Mouse (Mus musculus) erythroblast, embryonic 14.5 days (primary cell): Measurements from ENCODE around the gene Gm45213. TPM values are rescaled to one million over a fixed set of nuclear protein-coding genes. Genes with fewer than 3 reads are reported as not detected.

ENCODE experiments used
- H3K27me3 ChIP-seq: 2 replicates; pipeline ENCODE4 v1.6.1; 2012; ENCODE audit warnings: inconsistent platforms; ENCODE audit not compliant: control insufficient read depth
- H3K36me3 ChIP-seq: 2 replicates; pipeline ENCODE4 v1.6.1; 2012; ENCODE audit warnings: mild to moderate bottlenecking, inconsistent platforms; ENCODE audit not compliant: control insufficient read depth
- H3K4me1 ChIP-seq: 2 replicates; pipeline ENCODE4 v1.6.1; 2012; ENCODE audit warnings: inconsistent platforms; ENCODE audit not compliant: control insufficient read depth
- H3K4me3 ChIP-seq: replicated peaks from 2 replicates; pipeline ENCODE3; 2012; ENCODE audit warnings: moderate library complexity, mild to moderate bottlenecking, inconsistent platforms
- H3K9me3 ChIP-seq: 2 replicates; pipeline ENCODE4 v1.6.1; 2012; ENCODE audit warnings: low read length, inconsistent platforms, mixed read lengths; ENCODE audit not compliant: control insufficient read depth
- GATA1 ChIP-seq: IDR thresholded peaks from 2 replicates; pipeline ENCODE4 v1.6.1; 2012; ENCODE audit warnings: low read length, inconsistent platforms, mixed read lengths
- TAL1 ChIP-seq: IDR thresholded peaks from 3 replicates; pipeline ENCODE4 v1.6.1; 2012; ENCODE audit warnings: low read length, inconsistent platforms, mixed read lengths
- polyA plus RNA-seq: library from polyadenylated mRNA; stranded (reverse); fragments of >175 nt; gene quantifications from 2 replicates; pipeline ENCODE4 v1.2.3, GENCODE M21; 2012

Gene Gm45213
- polyA plus RNA-seq, 1 experiment, result not detected

DNA sequence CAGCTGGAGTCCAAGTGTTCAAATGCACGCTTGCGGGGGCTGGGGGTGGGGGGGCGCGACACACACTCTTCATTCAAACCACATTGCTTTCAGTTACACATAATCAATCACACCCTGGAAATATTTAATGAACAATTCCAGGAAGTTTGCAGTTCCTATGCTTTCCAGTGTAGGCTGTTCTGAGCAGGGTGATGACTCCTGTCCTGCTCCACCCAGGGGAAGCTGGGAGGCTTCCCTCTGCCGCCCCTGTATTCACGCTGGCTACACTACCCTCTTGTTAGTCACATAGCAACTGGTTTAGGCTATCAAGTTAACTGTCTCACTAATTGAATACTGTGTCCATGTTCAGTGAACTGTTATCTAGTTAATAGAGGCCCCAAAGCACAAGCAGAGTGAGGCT is 32.9 kb upstream of the Gm45213 start:
- Histone ChIP-seq H3K4me3 (no peak overlapping the region), H3K9me3 (no peaks in the 10 kb centered on the region), H3K4me1 (no peaks in the 10 kb centered on the region), H3K36me3 (no peaks in the 10 kb centered on the region), H3K27me3 (no peaks in the 10 kb centered on the region)
- TF ChIP-seq TAL1 (no peak), GATA1 (no peak)

DNA sequence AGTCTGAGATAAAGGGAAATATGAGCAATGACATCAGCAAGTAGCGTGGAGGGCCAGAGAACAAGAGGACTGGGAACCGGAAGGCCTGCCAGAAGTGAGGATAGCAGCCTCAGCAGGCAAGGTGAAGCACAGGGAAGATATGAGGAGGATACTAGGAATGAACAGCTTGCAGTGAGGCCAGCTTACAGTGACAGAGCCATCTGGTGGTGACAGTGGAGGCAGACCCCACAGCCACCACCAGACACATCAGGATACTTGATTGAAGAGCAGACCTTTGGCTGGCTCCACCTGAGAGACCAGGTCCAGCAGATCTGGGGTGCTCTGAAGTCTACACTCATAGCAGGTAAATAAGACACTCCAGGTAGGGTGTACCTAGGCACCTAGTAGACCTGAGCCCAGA is 15.7 kb upstream of the Gm45213 start:
- TF ChIP-seq TAL1, result no peak
- no peaks in the 10 kb centered on the region for H3K9me3 ChIP-seq
- H3K36me3 ChIP-seq, result no peaks in the 10 kb centered on the region

DNA sequence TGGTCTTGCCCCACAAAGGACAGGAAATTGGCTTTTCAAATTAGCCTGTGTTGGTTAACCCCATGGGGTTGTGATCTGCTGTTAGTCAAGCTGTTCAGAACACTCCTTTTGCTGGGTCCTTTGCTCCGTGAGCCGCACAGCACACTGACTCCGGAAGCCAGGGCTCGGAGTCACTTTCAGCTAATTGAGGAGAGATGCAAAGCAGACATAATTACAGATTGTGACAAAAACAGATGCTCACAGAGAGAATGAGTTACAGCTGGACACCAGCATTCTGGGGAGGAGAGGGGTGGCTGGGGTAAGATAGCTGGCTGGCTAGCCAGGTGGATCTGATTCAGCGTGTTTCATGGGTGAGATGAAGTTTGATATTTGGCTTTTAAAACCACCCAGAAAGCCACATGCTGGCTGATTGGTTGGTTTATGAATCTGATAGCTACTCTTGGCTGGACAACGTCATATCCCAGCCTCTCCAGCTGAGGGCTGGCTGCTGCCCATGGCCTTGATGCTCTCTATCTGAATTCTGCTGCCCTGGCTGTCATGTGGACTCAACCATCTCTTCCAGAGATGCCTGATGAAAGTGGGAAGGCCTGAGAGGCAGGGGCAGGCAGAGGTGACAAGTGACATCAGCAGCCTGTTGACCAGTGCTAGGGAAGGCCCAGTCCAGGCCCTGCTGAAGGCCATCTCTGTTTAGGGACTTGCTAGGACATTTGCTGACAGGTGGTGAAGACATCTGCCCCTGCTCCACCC is 14.5 kb upstream of the Gm45213 start:
- no peaks in the 10 kb centered on the region for H3K9me3 ChIP-seq
- no peaks in the 10 kb centered on the region for H3K36me3 ChIP-seq
- no peaks in the 10 kb centered on the region for H3K4me1 ChIP-seq
- no peak overlapping the region for H3K4me3 ChIP-seq
- no peaks in the 10 kb centered on the region for H3K27me3 ChIP-seq
- no peak for TF ChIP-seq GATA1
- no peak for TF ChIP-seq TAL1

More for the DNA sequence above, 15.7 kb upstream of the Gm45213 start:
- no peak overlapping the region for H3K4me3 ChIP-seq
- no peaks in the 10 kb centered on the region for H3K27me3 ChIP-seq
- no peaks in the 10 kb centered on the region for H3K4me1 ChIP-seq

DNA sequence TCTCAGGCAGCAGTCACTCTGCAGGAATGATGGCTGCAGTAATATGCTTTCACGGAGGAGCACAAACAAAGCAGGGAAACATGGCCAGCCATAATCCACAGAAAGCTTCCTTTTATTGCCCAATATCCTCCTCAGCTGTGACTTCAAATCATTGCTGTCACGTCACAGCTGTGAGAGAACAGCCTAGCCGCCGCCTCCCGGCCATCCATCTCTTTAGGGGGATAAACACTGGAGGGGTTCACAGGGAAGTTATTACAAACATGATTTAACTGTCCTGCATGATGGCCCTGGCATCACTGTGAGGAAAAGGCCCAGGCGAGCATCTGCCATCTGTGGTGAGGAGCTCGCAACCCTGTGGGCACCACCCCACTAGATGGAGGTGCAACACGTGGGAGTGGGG is 6.6 kb upstream of the Gm45213 start:
- peaks cover 1% of the 10 kb centered on the region; the same call in 1 of the 2 replicates for H3K4me1 ChIP-seq
- no peaks in the 10 kb centered on the region for H3K36me3 ChIP-seq
- TF ChIP-seq TAL1 (no peak), GATA1 (no peak)
- no peaks in the 10 kb centered on the region for H3K27me3 ChIP-seq
- no peaks in the 10 kb centered on the region for H3K9me3 ChIP-seq
- no peak overlapping the region for H3K4me3 ChIP-seq

DNA sequence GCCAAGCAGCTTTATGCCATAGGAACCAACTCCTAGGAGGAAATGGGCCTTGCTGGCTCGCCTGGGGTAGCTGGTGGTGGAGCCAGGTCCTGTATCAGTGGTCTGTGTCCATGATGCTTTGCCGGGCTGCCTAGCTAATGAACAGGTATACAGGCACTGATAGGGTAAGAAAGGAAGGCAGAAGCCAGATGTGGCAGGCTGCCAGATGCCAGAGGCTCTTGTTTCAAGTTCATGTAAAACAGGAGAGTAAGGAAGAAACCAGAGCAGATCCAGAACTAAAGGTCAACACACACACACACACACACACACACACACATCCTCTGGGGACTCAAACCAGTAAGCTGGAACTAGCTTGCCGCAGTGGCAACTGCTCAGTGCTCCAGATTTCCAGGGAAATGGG is 5.1 kb upstream of the Gm45213 start:
- H3K36me3 ChIP-seq, result no peaks in the 10 kb centered on the region
- no peaks in the 10 kb centered on the region for H3K27me3 ChIP-seq
- peaks cover 1% of the 10 kb centered on the region; the same call in 1 of the 2 replicates for H3K4me1 ChIP-seq
- no peaks in the 10 kb centered on the region for H3K9me3 ChIP-seq
- H3K4me3 ChIP-seq, result no peak overlapping the region
- TF ChIP-seq GATA1 (no peak), TAL1 (no peak)

DNA sequence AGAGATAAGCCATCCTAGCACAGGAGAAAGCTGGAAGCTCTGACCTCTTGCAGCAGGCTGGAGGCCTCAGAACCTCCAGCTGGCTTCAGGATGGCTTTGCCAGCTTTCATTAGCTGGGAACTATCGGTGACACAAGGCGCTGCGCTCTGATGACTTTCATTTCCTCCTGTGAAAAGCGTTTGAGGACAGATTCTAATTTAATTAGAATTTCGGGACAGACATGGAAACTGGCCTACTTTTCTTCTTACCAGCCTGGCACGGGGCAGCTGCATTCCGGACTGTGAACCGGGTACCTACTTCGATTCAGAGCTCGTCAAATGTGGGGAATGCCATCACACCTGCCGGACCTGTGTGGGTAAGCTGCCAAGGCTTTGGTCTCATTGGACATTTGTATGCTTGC is 4.7 kb upstream of the Gm45213 start:
- no peak for TF ChIP-seq GATA1
- TF ChIP-seq TAL1, result no peak

DNA sequence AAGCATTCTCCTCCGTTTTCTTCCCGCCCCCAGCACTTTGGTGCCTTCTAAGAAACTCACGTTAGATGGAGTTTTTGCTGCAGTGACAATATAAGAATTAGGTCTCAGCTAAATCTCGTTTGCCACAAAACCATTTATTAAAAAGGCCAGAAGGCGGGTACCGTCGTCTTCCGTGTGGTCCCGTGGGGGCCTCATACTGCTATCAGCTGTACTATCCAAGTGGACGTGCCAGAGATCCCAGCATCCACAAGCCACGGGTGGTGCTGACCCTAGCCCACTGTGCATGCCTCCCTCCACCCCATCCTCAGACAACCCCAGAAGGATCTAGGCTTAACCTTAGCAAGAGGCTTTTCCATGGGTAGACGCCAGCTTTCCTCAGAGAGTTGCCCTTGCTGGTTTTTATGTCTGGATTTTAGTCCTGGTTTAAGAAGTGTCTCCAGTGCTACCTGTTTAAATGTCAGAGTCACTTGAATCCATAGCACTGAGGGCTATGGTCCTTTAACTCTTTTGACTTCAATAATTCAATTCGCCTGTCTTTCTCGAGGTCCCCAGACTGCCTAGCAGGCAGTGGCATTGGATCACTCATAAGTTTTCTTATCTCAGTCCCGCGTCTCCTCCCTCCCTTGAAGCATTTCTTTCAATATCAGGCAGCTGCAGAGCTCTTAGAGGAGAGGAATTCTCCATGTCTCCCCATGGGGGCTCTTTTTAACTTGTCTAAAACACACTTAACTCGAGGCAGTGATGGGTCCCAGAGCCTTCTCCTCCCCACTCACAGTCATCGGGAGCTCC is 3.2 kb upstream of the Gm45213 start:
- peaks cover 1% of the 10 kb centered on the region; the same call in 1 of the 2 replicates for H3K4me1 ChIP-seq
- no peaks in the 10 kb centered on the region for H3K27me3 ChIP-seq
- H3K9me3 ChIP-seq, result no peaks in the 10 kb centered on the region
- H3K4me3 ChIP-seq, result no peak overlapping the region
- H3K36me3 ChIP-seq, result no peaks in the 10 kb centered on the region
- no peak for TF ChIP-seq TAL1
- TF ChIP-seq GATA1, result no peak

More for the DNA sequence above, 4.7 kb upstream of the Gm45213 start:
- no peaks in the 10 kb centered on the region for H3K27me3 ChIP-seq
- no peaks in the 10 kb centered on the region for H3K36me3 ChIP-seq
- peaks cover 1% of the 10 kb centered on the region; the same call in 1 of the 2 replicates for H3K4me1 ChIP-seq
- H3K4me3 ChIP-seq, result no peak overlapping the region
- H3K9me3 ChIP-seq, result no peaks in the 10 kb centered on the region

DNA sequence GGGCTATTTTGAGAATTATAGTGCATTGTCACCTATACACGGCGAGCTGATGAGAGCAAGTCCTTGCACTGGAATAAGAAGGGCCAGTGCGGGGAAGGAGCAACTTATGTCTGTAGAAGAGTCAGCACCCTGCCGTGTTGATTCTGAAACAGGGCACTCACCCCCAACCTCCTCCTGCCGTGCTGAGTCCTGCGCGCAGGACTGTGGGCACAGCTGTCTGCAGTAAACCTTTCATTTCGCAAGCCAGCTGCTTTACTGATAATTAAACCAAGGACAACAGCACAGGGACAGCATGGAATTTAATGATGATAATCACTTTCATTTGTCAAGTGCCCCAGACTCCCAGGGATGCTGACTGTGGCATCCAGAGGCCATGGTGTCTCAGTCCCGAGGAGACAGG is 1.2 kb downstream of the Gm45213 start:
- H3K9me3 ChIP-seq, result no peaks in the 10 kb centered on the region
- H3K27me3 ChIP-seq, result no peaks in the 10 kb centered on the region
- TF ChIP-seq GATA1 (no peak), TAL1 (no peak)
- no peaks in the 10 kb centered on the region for H3K36me3 ChIP-seq
- no peak overlapping the region for H3K4me3 ChIP-seq
- peaks cover 1% of the 10 kb centered on the region; the same call in 1 of the 2 replicates for H3K4me1 ChIP-seq

DNA sequence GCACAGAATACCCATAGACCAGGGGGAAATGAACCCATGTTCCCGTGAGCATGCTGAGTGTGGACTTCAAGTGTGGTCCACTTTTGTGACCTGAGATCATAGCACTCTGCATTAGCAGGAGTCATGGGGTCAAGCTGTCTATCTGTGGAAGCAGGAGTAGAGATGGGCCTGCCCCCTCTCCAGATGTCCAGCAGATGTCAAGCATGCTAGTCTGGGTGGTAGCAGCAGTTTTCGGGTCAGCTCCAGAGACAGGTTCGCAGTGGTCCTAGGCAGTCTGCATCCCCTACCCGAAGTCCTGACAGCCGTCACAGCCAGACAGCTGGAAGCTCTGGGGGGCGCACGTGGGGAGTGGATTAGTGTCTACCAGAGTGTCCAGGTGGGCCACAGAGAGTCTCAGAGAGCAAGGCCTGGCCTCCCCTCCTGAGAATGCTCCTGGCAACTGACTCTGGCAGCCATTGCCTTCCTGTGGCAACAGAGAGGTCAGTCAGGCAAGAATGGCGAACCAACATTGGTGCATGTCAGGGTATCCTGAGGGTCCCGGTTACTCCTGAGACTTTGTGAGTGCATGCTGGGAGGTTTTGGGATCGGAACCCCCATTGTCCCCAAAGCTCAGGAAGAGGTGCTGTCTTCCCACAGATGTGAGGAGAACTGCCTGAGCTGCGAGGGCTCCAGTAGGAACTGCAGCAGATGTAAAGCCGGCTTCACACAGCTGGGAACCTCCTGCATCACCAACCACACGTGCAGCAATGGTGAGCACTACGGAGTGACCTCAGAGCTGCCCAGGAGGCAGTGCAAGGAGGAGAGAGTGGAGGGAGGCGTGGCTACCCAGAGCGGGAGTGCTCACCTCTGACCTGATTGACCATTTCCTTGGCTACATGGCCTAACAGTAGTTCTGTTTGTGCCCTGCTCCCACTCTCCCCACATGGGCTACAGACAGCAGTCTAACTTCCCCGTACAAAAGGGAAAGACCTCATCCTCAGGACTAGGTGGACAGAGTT is 3.8 kb downstream of the Gm45213 start:
- H3K36me3 ChIP-seq, result no peaks in the 10 kb centered on the region
- no peaks in the 10 kb centered on the region for H3K9me3 ChIP-seq
- H3K4me3 ChIP-seq, result no peak overlapping the region
- TF ChIP-seq TAL1, result no peak
- TF ChIP-seq GATA1, result no peak
- no peaks in the 10 kb centered on the region for H3K27me3 ChIP-seq
- H3K4me1 ChIP-seq, result no peaks in the 10 kb centered on the region
